Mouse (Mus musculus) stomach, postnatal 0 days (tissue): Measurements from ENCODE around the gene Shkbp1.

ENCODE experiments used
- CTCF ChIP-seq: IDR thresholded peaks from 2 replicates; pipeline ENCODE4 v1.5.1; 2016; ENCODE audit warnings: antibody characterized with exemption, low read depth, mild to moderate bottlenecking, moderate library complexity
- EP300 ChIP-seq: optimal IDR thresholded peaks from 2 replicates; pipeline ENCODE3; 2016; ENCODE audit warnings: antibody characterized with exemption

- TF ChIP-seq CTCF (no peak), EP300 (no peak)
These were observed 13.3 kb upstream of the Shkbp1 start for GRCm38 (mm10) chr7:27369111-27369510.
